Mouse (Mus musculus) midbrain, embryonic 13.5 days (tissue): ENCODE measurements at regions not wholly inside any gene's neighbourhood (a gene's known extent, or its start where the extent isn't known, plus 50 kb on each side); places are given as distances from the start of the nearest gene placed in this dataset.

Source experiments
- ATAC-seq: fragments of 200-750 bp; cut with Nextera tagmentation; 2 replicates; pipeline ENCODE4 v1.8.0; 2017; ENCODE audit warnings: mild to moderate bottlenecking, moderate TSS enrichment, moderate library complexity
- H3K27ac ChIP-seq: fragments of 300-500 bp; sonication (generic); 2 replicates; pipeline ENCODE4 v1.5.1; 2015; ENCODE audit warnings: inconsistent platforms, mild to moderate bottlenecking, moderate library complexity
- H3K27me3 ChIP-seq: fragments of 300-500 bp; sonication (generic); 2 replicates; pipeline ENCODE4 v1.6.1; 2015; ENCODE audit warnings: mild to moderate bottlenecking, inconsistent platforms
- H3K36me3 ChIP-seq: fragments of 300-500 bp; sonication (generic); 2 replicates; pipeline ENCODE4 v1.6.1; 2015; ENCODE audit warnings: mild to moderate bottlenecking, inconsistent platforms
- H3K4me1 ChIP-seq: fragments of 300-500 bp; sonication (generic); replicated peaks from 2 replicates; pipeline ENCODE4 v1.6.1; 2015; ENCODE audit warnings: inconsistent platforms
- H3K4me2 ChIP-seq: fragments of 300-500 bp; sonication (generic); replicated peaks from 2 replicates; pipeline ENCODE4 v1.6.1; 2015; ENCODE audit warnings: moderate library complexity, mild to moderate bottlenecking, inconsistent platforms
- H3K4me3 ChIP-seq: fragments of 300-500 bp; sonication (generic); replicated peaks from 2 replicates; pipeline ENCODE4 v1.5.1; 2015; ENCODE audit warnings: mild to moderate bottlenecking, inconsistent platforms
- H3K9ac ChIP-seq: fragments of 300-500 bp; sonication (generic); replicated peaks from 2 replicates; pipeline ENCODE4 v1.6.1; 2015; ENCODE audit warnings: mild to moderate bottlenecking, inconsistent platforms
- H3K9me3 ChIP-seq: fragments of 300-500 bp; sonication (generic); 2 replicates; pipeline ENCODE4 v1.6.1; 2016; ENCODE audit warnings: mild to moderate bottlenecking, inconsistent platforms
- WGBS: fragments of 180-500 bp; shearing (Covaris S2); methylation state at CpG from one replicate; pipeline ENCODE4 v1.1.7; 2015; 5-methylcytosine and 5-hydroxymethylcytosine counted together

DNA sequence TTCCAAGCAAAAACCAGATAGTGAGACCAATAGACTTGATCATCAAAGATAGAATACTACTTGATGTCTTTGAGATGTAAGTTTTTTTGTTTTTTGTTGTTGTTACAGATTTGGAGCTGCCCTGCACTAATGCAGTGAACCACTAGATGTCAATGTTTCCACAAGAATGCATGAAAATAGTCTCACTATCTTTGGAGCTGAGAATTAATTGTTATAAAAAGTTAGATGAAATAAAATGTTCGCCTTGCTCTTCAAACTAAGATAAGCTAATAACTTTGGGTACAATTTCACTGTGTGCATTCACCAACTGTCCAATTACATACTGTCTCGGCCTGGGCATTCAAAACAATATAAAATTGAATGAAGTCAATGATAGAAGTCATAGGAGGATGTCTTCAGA lies 223.2 kb upstream of the Agtr1b start:
- Histone ChIP-seq H3K9ac (no peak overlapping the region), H3K36me3 (no peaks in the 10 kb centered on the region), H3K9me3 (no peaks in the 10 kb centered on the region), H3K4me3 (no peak overlapping the region), H3K4me1 (no peaks in the 10 kb centered on the region), H3K4me2 (no peak overlapping the region), H3K27me3 (no peaks in the 10 kb centered on the region), H3K27ac (no peak overlapping the region)
- 42% methylated on average over 2 of the region's 2 CpGs for whole genome bisulfite sequencing
- ATAC-seq, result no peak

DNA sequence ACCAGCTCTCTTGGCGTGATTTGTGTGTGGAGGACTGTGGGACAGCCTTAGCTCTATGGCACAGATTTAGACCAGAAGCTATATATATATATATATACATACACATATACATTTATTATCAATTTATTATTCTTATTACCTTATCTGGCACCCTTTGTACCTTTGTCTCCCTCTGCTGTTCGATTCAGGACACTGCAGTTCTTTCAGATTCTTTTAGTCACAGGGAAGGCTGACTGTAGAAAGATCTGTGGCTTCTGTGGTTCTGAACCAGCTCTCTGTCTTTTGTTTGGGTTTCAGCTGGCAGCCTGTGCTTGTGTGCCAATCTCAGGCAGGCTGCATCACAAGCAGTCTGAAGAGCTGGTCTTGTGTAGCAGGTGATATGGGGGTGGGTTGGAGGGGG lies 184.6 kb upstream of the Agtr1b start:
- H3K4me3 ChIP-seq, result no peak overlapping the region
- H3K9ac ChIP-seq, result no peak overlapping the region
- H3K27me3 ChIP-seq, result no peaks in the 10 kb centered on the region
- no peaks in the 10 kb centered on the region for H3K36me3 ChIP-seq
- no peak overlapping the region for H3K4me2 ChIP-seq
- H3K9me3 ChIP-seq, result no peaks in the 10 kb centered on the region
- WGBS, result 50% methylated on average over 2 of the region's 2 CpGs
- H3K4me1 ChIP-seq, result no peaks in the 10 kb centered on the region
- no peak for ATAC-seq
- H3K27ac ChIP-seq, result no peak overlapping the region

DNA sequence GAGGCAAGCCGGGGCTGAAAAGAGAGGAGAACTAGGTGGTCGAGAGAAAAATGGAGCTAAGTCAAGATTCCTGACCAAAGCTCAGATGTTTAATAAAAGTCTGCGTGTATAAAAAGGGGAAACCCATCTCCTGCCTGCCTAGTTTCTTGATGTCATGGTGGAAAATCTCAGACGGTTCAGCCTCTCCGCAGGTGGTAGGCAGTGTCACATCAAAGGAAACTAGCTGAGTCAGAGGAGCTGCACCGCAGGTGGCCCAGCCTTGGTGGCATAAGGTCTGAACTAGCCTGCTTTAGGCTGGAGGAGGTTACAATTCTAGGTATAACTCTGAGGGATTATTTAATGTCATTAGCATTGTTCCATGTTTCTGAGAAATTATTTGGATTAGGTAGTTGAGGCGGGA lies 177.0 kb upstream of the Agtr1b start:
- no peaks in the 10 kb centered on the region for H3K27me3 ChIP-seq
- no peak overlapping the region for H3K9ac ChIP-seq
- no peak overlapping the region for H3K4me3 ChIP-seq
- no peak for ATAC-seq
- no peaks in the 10 kb centered on the region for H3K36me3 ChIP-seq
- H3K27ac ChIP-seq, result no peak overlapping the region
- no peaks in the 10 kb centered on the region for H3K4me1 ChIP-seq
- H3K4me2 ChIP-seq, result no peak overlapping the region
- 69% methylated on average over 7 of the region's 7 CpGs for WGBS
- 0 out of 2 replicates have a peak, but pooled peaks cover 2% of the 10 kb centered on the region for H3K9me3 ChIP-seq

DNA sequence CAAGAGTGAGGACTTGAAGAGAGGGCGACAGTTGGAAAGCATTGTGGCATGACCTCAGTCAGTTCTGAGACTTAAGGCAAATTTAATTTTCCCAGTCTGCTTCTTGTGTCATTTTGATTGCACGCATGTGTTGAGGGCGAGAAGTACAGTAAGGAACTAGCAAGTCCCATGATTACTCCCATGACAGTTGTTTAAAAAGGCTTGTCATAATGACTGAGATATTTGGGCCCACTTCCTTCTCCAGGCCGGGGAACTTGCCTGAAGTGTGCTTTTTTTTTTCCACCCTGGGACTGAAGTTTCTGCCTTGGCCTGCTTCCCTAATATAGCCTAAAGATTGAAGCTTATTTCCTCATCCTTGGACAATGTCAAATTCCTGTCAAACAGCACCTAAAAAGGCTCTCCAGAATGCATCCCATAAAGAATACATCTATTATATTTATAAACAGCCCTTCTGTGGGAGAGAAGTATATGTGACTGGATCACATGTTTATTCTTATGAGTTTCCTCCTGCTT lies 171.6 kb upstream of the Agtr1b start:
- H3K36me3 ChIP-seq, result no peaks in the 10 kb centered on the region
- no peak overlapping the region for H3K4me3 ChIP-seq
- ATAC-seq, result no peak
- H3K27ac ChIP-seq, result no peak overlapping the region
- 86% methylated on average over 4 of the region's 4 CpGs for WGBS
- no peaks in the 10 kb centered on the region for H3K4me1 ChIP-seq
- no peak overlapping the region for H3K4me2 ChIP-seq
- peaks cover 6% of the 10 kb centered on the region; the same call in 1 of the 2 replicates for H3K9me3 ChIP-seq
- no peak overlapping the region for H3K9ac ChIP-seq
- H3K27me3 ChIP-seq, result no peaks in the 10 kb centered on the region

DNA sequence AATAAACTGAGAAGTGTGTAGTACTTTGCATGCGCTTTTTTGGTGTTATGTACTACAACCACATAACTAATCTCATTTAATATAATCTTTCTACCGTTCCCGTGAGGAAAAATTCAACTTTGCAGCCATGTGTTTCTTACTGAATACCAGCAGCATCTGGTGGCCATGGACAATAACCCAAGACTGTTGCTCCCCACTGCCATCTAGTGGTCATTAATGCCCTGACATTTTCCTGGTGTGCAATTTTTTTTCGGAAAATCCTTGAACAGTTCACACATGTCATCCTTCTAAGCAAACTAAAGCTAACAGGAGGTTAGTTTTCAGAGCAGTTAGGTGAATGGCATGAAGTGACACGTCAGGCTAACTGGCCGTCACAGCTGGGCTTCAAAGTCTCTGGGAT lies 153.8 kb upstream of the Agtr1b start:
- peak; percentile 43; the same call in 1 of the 2 replicates for ATAC-seq
- Histone ChIP-seq H3K36me3 (no peaks in the 10 kb centered on the region), H3K9me3 (no peaks in the 10 kb centered on the region), H3K27ac (no peak overlapping the region), H3K4me1 (no peaks in the 10 kb centered on the region), H3K27me3 (no peaks in the 10 kb centered on the region), H3K4me2 (no peak overlapping the region), H3K4me3 (no peak overlapping the region), H3K9ac (no peak overlapping the region)
- WGBS, result 66% methylated on average over 6 of the region's 6 CpGs

DNA sequence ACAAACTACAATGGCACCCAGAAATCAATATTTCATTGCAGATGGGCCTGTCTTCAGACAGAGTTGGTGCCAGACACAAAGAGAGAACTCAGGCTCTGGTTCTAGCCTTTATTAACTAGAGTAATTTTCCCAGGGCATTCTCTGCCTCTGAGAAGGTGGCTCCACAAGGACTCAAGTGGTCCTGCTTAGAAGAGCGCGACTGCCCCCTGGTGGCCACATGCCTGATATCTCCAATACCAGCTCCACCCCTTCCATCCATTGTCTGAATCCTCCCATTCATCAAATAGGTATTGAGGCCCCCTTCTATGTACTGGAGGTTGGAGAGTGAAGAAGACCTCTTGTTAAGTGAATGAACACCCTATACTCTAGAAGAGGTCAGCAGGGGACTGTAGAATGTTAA lies 142.2 kb upstream of the Agtr1b start:
- ATAC-seq, result peak; percentile 88
- Histone ChIP-seq H3K9ac (no peak overlapping the region), H3K36me3 (no peaks in the 10 kb centered on the region), H3K27ac (no peak overlapping the region), H3K4me1 (no peaks in the 10 kb centered on the region), H3K9me3 (no peaks in the 10 kb centered on the region), H3K4me2 (no peak overlapping the region), H3K4me3 (no peak overlapping the region), H3K27me3 (no peaks in the 10 kb centered on the region)
- 0% methylated on average over 2 of the region's 2 CpGs for WGBS

DNA sequence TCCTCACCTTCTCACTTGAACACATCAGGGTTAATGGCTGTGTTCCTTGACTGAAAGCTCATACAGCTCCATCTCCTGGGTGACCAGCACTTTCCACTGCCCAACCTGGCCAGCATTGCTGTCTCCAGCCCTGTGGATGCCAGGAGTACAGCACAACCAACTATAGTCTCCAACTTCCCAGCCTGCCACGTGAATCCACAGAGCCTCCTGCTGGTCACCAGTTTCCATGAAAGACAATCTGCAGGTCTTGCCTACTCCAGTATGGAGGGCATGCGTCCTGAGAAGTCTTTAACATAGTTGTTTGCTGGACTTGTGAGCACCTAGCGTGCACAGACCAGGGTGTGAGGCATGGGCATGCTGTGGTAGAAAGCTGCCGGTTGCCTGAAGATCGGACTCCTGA lies 138.6 kb upstream of the Agtr1b start:
- 94% methylated on average over 5 of the region's 5 CpGs for WGBS

More for the DNA sequence above, 138.6 kb upstream of the Agtr1b start:
- Histone ChIP-seq H3K4me1 (no peaks in the 10 kb centered on the region), H3K4me2 (no peak overlapping the region), H3K27me3 (no peaks in the 10 kb centered on the region), H3K27ac (no peak overlapping the region), H3K9me3 (no peaks in the 10 kb centered on the region), H3K36me3 (no peaks in the 10 kb centered on the region), H3K4me3 (no peak overlapping the region), H3K9ac (no peak overlapping the region)
- ATAC-seq, result no peak
